Mouse (Mus musculus): ENCODE results near the gene Ap1b1. TPM values are rescaled to one million over a fixed set of nuclear protein-coding genes. Genes with fewer than 3 reads are reported as not detected.

The Ap1b1 gene
- polyA plus RNA-seq, 1 experiment = 140 TPM

- WGBS = 94% methylated on average over 1 of the region's 1 CpGs
- Histone ChIP-seq H3K36me3 (ENCODE audit: control insufficient read depth, insufficient read depth, low read length) (peaks cover 91% of the 10 kb centered on the region), H3K4me3 (ENCODE audit: control insufficient read depth, insufficient read depth, low read length) (no peak overlapping the region), H3K27me3 (ENCODE audit: control insufficient read depth, insufficient read depth, low read length) (no peaks in the 10 kb centered on the region), H3K4me1 (replicated peaks; ENCODE audit: control insufficient read depth, insufficient read depth, low read length) (no peaks in the 10 kb centered on the region), H3K27ac (ENCODE audit: control insufficient read depth, insufficient read depth, low read length) (no peak overlapping the region)
- no peak for TF ChIP-seq POLR2A (IDR thresholded peaks at IDR 0.05; ENCODE audit: control insufficient read depth, extremely low read depth, insufficient read depth, low read length, poor library complexity)
- TF ChIP-seq CTCF (IDR thresholded peaks at IDR 0.05; ENCODE audit: borderline replicate concordance, control insufficient read depth, extremely low read depth, insufficient read depth, low read length, poor library complexity) = no peak
- DNase-seq = no peak
Measured at GRCm38 (mm10) chr11:5089147-5089546, 102.5 kb downstream of the Ap1b1 start.

GRCm38 (mm10) chr11:5091706-5092105 lies 105.1 kb downstream of the Ap1b1 start:
- no peak overlapping the region for H3K4me3 ChIP-seq (ENCODE audit: control insufficient read depth, insufficient read depth, low read length)
- peaks cover 65% of the 10 kb centered on the region for H3K36me3 ChIP-seq (ENCODE audit: control insufficient read depth, insufficient read depth, low read length)
- H3K27me3 ChIP-seq (ENCODE audit: control insufficient read depth, insufficient read depth, low read length) = no peaks in the 10 kb centered on the region
- TF ChIP-seq CTCF (IDR thresholded peaks at IDR 0.05; ENCODE audit: borderline replicate concordance, control insufficient read depth, extremely low read depth, insufficient read depth, low read length, poor library complexity) (no peak), POLR2A (IDR thresholded peaks at IDR 0.05; ENCODE audit: control insufficient read depth, extremely low read depth, insufficient read depth, low read length, poor library complexity) (no peak)
- no peak for DNase-seq
- no peak overlapping the region for H3K27ac ChIP-seq (ENCODE audit: control insufficient read depth, insufficient read depth, low read length)
- WGBS = 79% methylated on average over 2 of the region's 2 CpGs
- peaks cover 3% of the 10 kb centered on the region for H3K4me1 ChIP-seq (replicated peaks; ENCODE audit: control insufficient read depth, insufficient read depth, low read length)

Other genes starting within 250 kb of the Ap1b1 start
- 0.11 and 0.19 TPM in 2 replicates for gene Cabp7, start 240.0 kb upstream of the Ap1b1 start, polyA plus RNA-seq (2012; rRNA removed)
- gene Nf2, start 137.3 kb upstream of the Ap1b1 start, polyA plus RNA-seq (2012; rRNA removed) = 50.8 and 56.1 TPM in 2 replicates
- gene Nipsnap1, start 112.9 kb upstream of the Ap1b1 start, polyA plus RNA-seq (2012; rRNA removed) = 52.3 and 53.5 TPM in 2 replicates
- gene Thoc5, start 91.5 kb upstream of the Ap1b1 start, polyA plus RNA-seq (2012; rRNA removed) = 27.3 and 28.5 TPM in 2 replicates
- gene Nefh, start 38.8 kb upstream of the Ap1b1 start, polyA plus RNA-seq (2012; rRNA removed) = 2.8 and 3.7 TPM in 2 replicates
- gene Rasl10a, start 71.3 kb downstream of the Ap1b1 start, polyA plus RNA-seq (2012; rRNA removed) = 5.1 and 6.5 TPM in 2 replicates
- gene Gas2l1, start 78.5 kb downstream of the Ap1b1 start, polyA plus RNA-seq (2012; rRNA removed) = 24.9 and 27.3 TPM in 2 replicates
- 28.6 and 31.3 TPM in 2 replicates for gene Rhbdd3, start 112.1 kb downstream of the Ap1b1 start, polyA plus RNA-seq (2012; rRNA removed)
- gene Ewsr1, start 112.4 kb downstream of the Ap1b1 start, polyA plus RNA-seq (2012; rRNA removed) = 1,137 and 1,289 TPM in 2 replicates
- 56.7 and 74.0 TPM in 2 replicates for gene Emid1, start 165.4 kb downstream of the Ap1b1 start, polyA plus RNA-seq (2012; rRNA removed)

All from thymus, adult 2 months (tissue).